Mouse (Mus musculus): ENCODE results near the gene Prl2c3. TPM values are rescaled to one million over a fixed set of nuclear protein-coding genes. Genes with fewer than 3 reads are reported as not detected.
A peak's percentile ranks its signal among the peaks of the same experiment; 100 is the strongest.
"Not testable (repeated sequence)": the region's sequence is repeated elsewhere in the genome, so short reads cannot be mapped to it uniquely, and the experiment has no call there.

Prl2c3 gene
- 0.37 TPM in 1 of 2 replicates, not detected in the other for polyA plus RNA-seq (2015; fragmentation: Nextera tagmentation; extraction: Ambion mirVana)

DNA sequence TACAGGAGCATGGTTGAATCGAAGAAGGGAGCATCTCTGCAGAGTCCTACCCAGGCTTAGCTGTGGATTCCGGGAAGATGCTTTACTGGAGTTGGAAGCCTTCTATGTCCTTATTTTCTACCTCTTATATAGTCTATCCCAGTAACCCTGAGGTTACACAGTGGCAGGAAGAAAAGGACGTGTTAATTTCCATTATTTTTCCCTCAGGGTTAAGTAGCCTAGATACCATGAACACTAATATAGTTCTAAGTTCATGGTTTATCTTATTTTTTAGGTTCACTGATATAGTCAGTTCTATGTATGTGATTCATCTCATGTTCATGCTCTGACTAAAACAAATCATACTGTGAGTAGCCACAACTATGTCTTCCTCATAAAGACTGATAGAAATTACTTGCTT is at the start of gene Prl2c3:
Gene Prl2c3, minus strand, starts transcription at position 101 of the 400 bp plus-strand sequence.
- H3K9me3 ChIP-seq (ENCODE audit: low read length); H3K36me3 ChIP-seq (ENCODE audit: insufficient read depth, low read length); H3K4me2 ChIP-seq (replicated peaks; ENCODE audit: low read depth, low read length); H3K4me3 ChIP-seq (ENCODE audit: low read length); H3K27ac ChIP-seq (ENCODE audit: low read length); H3K9ac ChIP-seq (replicated peaks; ENCODE audit: low read length); H3K27me3 ChIP-seq (ENCODE audit: insufficient read depth, low read length); ATAC-seq (ENCODE audit: low FRiP score, low TSS enrichment); H3K4me1 ChIP-seq (ENCODE audit: insufficient read depth, low read length): not testable (repeated sequence)
- 64% methylated on average over 3 of the region's 3 CpGs for WGBS

DNA sequence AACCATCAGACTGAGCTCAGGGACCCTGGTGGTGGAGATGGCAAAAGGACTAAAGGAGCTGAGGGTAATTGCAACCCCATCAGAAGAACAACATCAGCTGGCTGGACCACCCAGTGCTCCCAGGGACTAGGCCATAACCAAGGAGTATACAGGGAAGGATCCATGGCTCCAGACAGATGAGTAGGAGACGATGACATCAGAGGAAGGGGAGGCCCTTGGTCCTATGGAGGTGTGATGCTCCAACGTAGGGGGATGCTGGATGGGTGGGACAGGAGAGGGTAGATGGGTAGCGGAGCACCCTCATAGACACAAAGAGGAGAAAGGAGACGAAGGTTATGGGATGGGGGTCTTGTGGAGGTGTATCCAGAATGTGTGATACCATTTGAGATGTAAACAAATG is 48.4 kb upstream of the Prl2c3 start:
- not testable (repeated sequence) for H3K4me3 ChIP-seq (ENCODE audit: low read length); H3K9ac ChIP-seq (replicated peaks; ENCODE audit: low read length); H3K27me3 ChIP-seq (ENCODE audit: insufficient read depth, low read length); H3K36me3 ChIP-seq (ENCODE audit: insufficient read depth, low read length); H3K27ac ChIP-seq (ENCODE audit: low read length); H3K4me2 ChIP-seq (replicated peaks; ENCODE audit: low read depth, low read length); H3K4me1 ChIP-seq (ENCODE audit: insufficient read depth, low read length)
- WGBS: 76% methylated on average over 4 of the region's 4 CpGs
- peaks cover 21% of the 10 kb centered on the region for H3K9me3 ChIP-seq (ENCODE audit: low read length)
- peak; percentile 57; the same call in 1 of the 2 replicates for ATAC-seq (ENCODE audit: low FRiP score, low TSS enrichment)

DNA sequence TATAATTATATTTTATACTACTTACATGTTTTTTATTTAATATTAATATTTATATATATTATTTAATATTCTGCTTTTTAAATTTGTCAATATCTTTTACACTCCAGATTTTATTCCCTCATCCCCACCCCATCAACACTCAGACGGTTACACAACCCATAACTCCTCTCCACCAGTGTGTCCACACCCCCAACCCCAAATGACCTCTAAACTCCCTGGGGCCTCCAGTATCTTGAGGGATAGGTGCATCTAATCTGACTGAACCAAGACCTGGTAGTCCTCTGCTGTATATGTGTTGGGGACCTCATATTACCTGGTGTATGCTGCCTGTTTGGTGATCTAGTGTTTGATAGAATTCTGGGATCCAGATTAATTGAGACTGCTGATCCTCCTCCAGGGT is 44.8 kb upstream of the Prl2c3 start:
- H3K27ac ChIP-seq (ENCODE audit: low read length); H3K36me3 ChIP-seq (ENCODE audit: insufficient read depth, low read length); H3K9ac ChIP-seq (replicated peaks; ENCODE audit: low read length); H3K4me1 ChIP-seq (ENCODE audit: insufficient read depth, low read length); H3K4me2 ChIP-seq (replicated peaks; ENCODE audit: low read depth, low read length); H3K27me3 ChIP-seq (ENCODE audit: insufficient read depth, low read length); ATAC-seq (ENCODE audit: low FRiP score, low TSS enrichment); H3K4me3 ChIP-seq (ENCODE audit: low read length): not testable (repeated sequence)
- WGBS: 82% methylated on average over 1 of the region's 1 CpGs
- H3K9me3 ChIP-seq (ENCODE audit: low read length): peaks cover 21% of the 10 kb centered on the region

DNA sequence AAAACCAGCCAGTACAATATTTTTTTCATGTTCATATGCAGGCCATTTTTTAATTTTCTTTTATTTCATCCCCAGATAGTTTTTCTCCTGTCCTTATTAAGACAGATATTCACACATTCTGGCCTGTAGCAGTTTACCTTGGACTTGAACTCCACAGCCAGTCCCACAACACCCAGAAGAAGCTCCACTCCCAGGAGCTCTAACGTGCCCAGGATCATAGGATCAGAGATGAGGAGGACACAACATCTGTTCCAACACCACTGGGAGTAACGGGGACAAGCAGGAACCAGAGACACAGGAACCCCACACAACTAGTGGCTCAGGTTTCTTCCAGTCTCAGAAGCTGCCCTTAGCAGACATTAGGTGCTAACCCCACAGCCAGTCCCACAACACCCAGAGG is 37.7 kb upstream of the Prl2c3 start:
- WGBS: 75% methylated on average over 2 of the region's 2 CpGs
- H3K4me1 ChIP-seq (ENCODE audit: insufficient read depth, low read length); H3K9ac ChIP-seq (replicated peaks; ENCODE audit: low read length); H3K27me3 ChIP-seq (ENCODE audit: insufficient read depth, low read length); H3K27ac ChIP-seq (ENCODE audit: low read length); H3K4me2 ChIP-seq (replicated peaks; ENCODE audit: low read depth, low read length); ATAC-seq (ENCODE audit: low FRiP score, low TSS enrichment); H3K36me3 ChIP-seq (ENCODE audit: insufficient read depth, low read length); H3K4me3 ChIP-seq (ENCODE audit: low read length): not testable (repeated sequence)
- H3K9me3 ChIP-seq (ENCODE audit: low read length): peaks cover 20% of the 10 kb centered on the region; the same call in 1 of the 2 replicates

DNA sequence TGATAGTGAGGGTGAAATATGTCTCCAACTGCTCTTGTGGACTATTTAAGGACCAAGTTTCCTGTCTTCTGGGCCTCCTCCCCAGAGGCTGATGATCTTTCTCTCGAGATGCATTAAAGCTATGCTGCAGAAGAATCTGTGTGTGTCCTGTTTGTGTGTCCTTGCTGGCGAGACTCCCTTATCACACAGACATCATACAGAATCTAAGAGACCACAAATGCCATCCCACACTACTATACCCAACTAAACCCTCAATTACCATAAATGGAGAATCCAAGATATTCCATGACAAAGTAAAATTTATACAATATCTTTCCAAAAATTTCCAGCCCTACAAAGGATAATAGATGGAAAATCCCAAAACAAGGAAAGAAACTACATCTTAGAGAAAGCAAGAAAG is 31.9 kb upstream of the Prl2c3 start:
- no peak overlapping the region for H3K4me3 ChIP-seq (ENCODE audit: low read length)
- peaks cover 38% of the 10 kb centered on the region for H3K9me3 ChIP-seq (ENCODE audit: low read length)
- no peak overlapping the region for H3K27ac ChIP-seq (ENCODE audit: low read length)
- H3K4me2 ChIP-seq (replicated peaks; ENCODE audit: low read depth, low read length): no peak overlapping the region
- no peaks in the 10 kb centered on the region for H3K36me3 ChIP-seq (ENCODE audit: insufficient read depth, low read length)
- WGBS: 79% methylated on average over 2 of the region's 2 CpGs
- H3K4me1 ChIP-seq (ENCODE audit: insufficient read depth, low read length): no peaks in the 10 kb centered on the region
- no peak overlapping the region for H3K9ac ChIP-seq (replicated peaks; ENCODE audit: low read length)
- no peak for ATAC-seq (ENCODE audit: low FRiP score, low TSS enrichment)
- H3K27me3 ChIP-seq (ENCODE audit: insufficient read depth, low read length): no peaks in the 10 kb centered on the region

DNA sequence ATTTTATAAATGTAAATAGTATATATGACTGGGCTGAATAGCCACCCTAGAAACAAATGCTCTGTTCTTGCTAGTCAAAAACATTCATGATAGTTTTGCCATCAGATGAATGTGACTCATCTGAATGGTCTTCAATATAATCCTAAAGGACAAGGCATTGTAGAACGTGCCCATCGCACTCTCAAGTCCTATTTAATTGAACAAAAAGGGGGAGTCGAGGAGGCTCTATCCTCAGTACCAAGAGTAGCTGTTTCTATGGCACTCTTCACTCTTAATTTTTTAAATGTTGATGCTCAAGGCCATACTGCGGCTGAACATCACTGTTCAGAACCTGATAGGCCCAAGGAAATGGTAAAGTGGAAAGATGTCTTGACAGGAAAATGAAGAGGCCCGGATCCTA is 29.2 kb upstream of the Prl2c3 start:
- H3K36me3 ChIP-seq (ENCODE audit: insufficient read depth, low read length): no peaks in the 10 kb centered on the region
- H3K27ac ChIP-seq (ENCODE audit: low read length): no peak overlapping the region
- H3K4me3 ChIP-seq (ENCODE audit: low read length): no peak overlapping the region
- H3K4me2 ChIP-seq (replicated peaks; ENCODE audit: low read depth, low read length): no peak overlapping the region
- H3K9me3 ChIP-seq (ENCODE audit: low read length): peaks cover 44% of the 10 kb centered on the region
- no peaks in the 10 kb centered on the region for H3K4me1 ChIP-seq (ENCODE audit: insufficient read depth, low read length)
- H3K9ac ChIP-seq (replicated peaks; ENCODE audit: low read length): no peak overlapping the region
- no peak for ATAC-seq (ENCODE audit: low FRiP score, low TSS enrichment)
- H3K27me3 ChIP-seq (ENCODE audit: insufficient read depth, low read length): no peaks in the 10 kb centered on the region
- 86% methylated on average over 5 of the region's 5 CpGs for WGBS

DNA sequence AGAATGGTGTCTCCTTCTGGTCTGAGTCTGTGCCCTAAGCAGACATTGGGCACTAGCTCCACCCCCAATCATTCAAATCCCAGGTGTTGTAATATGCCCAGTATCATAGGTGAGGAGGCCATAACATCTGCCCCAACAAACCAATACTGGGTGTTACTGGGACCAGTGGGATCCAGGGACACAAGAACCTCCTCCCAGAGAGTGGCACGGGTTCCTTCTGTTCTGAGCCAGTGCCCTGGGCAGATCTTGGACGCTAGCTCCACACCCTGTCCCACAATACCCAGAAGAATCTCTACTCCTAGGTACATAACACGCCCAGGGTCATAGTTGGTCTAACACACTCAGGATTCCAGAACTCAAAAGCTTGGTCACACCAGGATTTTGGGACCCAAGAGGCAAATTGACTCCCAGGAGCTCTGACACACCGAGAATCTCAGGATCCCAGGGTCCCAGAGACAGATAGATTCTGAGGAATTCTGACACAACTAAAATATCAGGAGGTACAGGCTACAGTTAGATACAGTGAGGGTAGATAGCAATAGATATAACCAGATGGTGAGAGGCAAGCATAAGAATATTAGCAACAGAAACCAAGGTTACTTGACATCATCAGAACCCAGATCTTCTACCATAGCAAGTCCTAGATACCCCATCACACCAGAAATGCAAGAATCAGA is 24.8 kb upstream of the Prl2c3 start:
- not testable (repeated sequence) for H3K27ac ChIP-seq (ENCODE audit: low read length); H3K4me2 ChIP-seq (replicated peaks; ENCODE audit: low read depth, low read length); H3K4me3 ChIP-seq (ENCODE audit: low read length); H3K27me3 ChIP-seq (ENCODE audit: insufficient read depth, low read length); H3K36me3 ChIP-seq (ENCODE audit: insufficient read depth, low read length); H3K9ac ChIP-seq (replicated peaks; ENCODE audit: low read length); H3K4me1 ChIP-seq (ENCODE audit: insufficient read depth, low read length)
- peak; percentile 69 for ATAC-seq (ENCODE audit: low FRiP score, low TSS enrichment)
- peaks cover 26% of the 10 kb centered on the region for H3K9me3 ChIP-seq (ENCODE audit: low read length)
- 73% methylated on average over 4 of the region's 4 CpGs for WGBS

DNA sequence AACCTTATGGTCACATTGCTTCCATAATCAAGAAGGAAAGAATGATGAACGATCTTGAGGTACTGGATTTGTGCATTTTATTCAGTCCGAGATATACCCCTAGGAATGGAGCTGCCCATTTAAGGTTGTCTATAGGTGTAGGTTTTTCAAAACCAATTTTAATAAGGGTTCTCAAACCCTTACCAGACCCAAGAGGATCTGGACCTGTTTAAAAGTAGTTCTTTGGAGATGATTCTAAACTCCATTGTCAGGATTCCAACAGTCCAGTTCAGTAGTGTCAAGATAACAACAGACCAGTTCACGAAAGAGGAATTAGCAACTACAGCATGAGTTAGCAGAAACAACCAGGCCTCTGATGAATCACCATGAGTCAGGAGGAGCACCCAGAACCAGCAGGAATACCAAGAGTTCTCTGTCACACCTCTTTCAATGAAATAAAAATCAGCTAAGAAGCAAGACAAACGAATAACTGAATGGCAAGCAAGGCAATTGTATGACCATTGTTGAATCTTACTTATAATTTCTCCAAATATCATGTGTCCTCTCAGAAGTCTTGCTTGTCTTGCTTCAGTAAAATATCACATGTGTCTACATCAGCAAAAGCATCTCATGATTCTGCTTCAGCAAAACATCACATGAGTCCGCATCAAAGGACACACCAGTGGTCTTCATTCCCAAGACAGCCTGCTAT is 14.0 kb upstream of the Prl2c3 start:
- not testable (repeated sequence) for ATAC-seq (ENCODE audit: low FRiP score, low TSS enrichment); H3K4me2 ChIP-seq (replicated peaks; ENCODE audit: low read depth, low read length); H3K9me3 ChIP-seq (ENCODE audit: low read length); H3K36me3 ChIP-seq (ENCODE audit: insufficient read depth, low read length); H3K27me3 ChIP-seq (ENCODE audit: insufficient read depth, low read length); H3K9ac ChIP-seq (replicated peaks; ENCODE audit: low read length); H3K4me1 ChIP-seq (ENCODE audit: insufficient read depth, low read length); H3K4me3 ChIP-seq (ENCODE audit: low read length); H3K27ac ChIP-seq (ENCODE audit: low read length)
- WGBS: 83% methylated on average over 5 of the region's 5 CpGs

DNA sequence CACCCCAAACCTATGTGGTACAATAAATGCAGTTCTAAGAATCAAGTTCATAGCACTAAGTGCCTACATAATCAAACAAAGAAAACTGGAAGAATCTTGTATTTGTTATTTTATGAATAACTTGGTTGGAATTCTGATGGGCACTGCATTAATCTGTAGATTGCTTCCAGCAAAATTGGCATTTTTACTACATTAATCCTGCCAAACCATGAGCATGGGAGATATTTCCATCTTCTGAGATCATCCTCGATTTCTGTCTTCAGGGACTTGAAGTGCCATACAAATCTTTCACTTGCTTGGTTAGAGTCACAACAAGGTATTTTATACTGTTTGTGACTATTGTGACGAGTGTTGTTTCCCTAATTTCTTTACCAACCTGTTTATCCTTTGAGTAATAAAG is 9.7 kb upstream of the Prl2c3 start:
- H3K27me3 ChIP-seq (ENCODE audit: insufficient read depth, low read length): no peaks in the 10 kb centered on the region
- peaks cover 11% of the 10 kb centered on the region for H3K9me3 ChIP-seq (ENCODE audit: low read length)
- no peak overlapping the region for H3K4me2 ChIP-seq (replicated peaks; ENCODE audit: low read depth, low read length)
- H3K36me3 ChIP-seq (ENCODE audit: insufficient read depth, low read length): no peaks in the 10 kb centered on the region
- WGBS: 61% methylated on average over 2 of the region's 2 CpGs
- H3K27ac ChIP-seq (ENCODE audit: low read length): no peak overlapping the region
- no peak for ATAC-seq (ENCODE audit: low FRiP score, low TSS enrichment)
- no peaks in the 10 kb centered on the region for H3K4me1 ChIP-seq (ENCODE audit: insufficient read depth, low read length)
- no peak overlapping the region for H3K4me3 ChIP-seq (ENCODE audit: low read length)
- no peak overlapping the region for H3K9ac ChIP-seq (replicated peaks; ENCODE audit: low read length)

DNA sequence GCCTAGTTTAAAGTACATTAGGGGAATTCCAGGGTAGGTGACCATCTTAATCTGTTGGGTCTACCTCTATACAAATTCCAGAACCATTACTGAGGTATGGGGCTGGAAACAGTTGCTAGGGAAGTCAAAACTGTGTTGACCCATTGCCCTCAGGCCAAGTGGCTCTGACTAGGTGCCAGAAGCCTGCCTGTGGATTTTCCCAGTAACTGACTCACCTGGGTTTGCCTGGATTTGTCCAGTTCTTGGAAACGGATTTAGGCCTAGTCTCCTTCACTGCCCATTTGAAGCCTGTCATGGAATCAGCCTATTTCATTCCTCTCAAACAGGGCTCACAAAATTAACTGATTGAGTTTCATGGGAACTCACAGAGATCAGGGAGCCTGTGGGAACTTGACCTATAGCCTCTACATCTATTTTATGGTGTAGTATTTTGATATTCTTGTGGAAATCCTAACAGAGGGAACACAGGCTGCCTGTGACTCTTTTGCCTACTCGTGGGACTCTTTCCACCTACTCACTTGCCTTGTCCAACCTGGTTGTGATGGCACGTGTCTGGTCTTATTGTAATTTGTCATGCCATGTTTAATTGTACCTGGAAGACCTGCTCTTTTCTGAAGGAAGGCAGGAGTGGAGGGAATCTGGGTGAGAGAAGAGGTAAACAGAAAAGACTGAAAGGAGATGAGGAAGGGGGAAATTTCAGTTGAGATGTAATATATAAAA is 9.1 kb upstream of the Prl2c3 start:
- ATAC-seq (ENCODE audit: low FRiP score, low TSS enrichment): peak; percentile 40; the same call in 1 of the 2 replicates
- not testable (repeated sequence) for H3K27me3 ChIP-seq (ENCODE audit: insufficient read depth, low read length); H3K4me3 ChIP-seq (ENCODE audit: low read length); H3K9me3 ChIP-seq (ENCODE audit: low read length); H3K9ac ChIP-seq (replicated peaks; ENCODE audit: low read length); H3K4me2 ChIP-seq (replicated peaks; ENCODE audit: low read depth, low read length); H3K36me3 ChIP-seq (ENCODE audit: insufficient read depth, low read length); H3K27ac ChIP-seq (ENCODE audit: low read length); H3K4me1 ChIP-seq (ENCODE audit: insufficient read depth, low read length)
- WGBS: 67% methylated on average over 3 of the region's 3 CpGs

Measured in kidney, embryonic 16.5 days (tissue).